Mouse (Mus musculus) G1E (cell line): ENCODE measurements at regions not wholly inside any gene's neighbourhood (a gene's known extent, or its start where the extent isn't known, plus 50 kb on each side); places are given as distances from the start of the nearest gene placed in this dataset.

Experiments used
- CTCF ChIP-seq: IDR thresholded peaks from 2 replicates; pipeline ENCODE4 v1.5.1; 2012; ENCODE audit warnings: low read depth, low read length, inconsistent platforms, mixed read lengths
- TAL1 ChIP-seq: conservative IDR thresholded peaks from 2 replicates; pipeline ENCODE4 v1.6.1; 2012; ENCODE audit warnings: low read depth, low read length, inconsistent platforms, mixed read lengths

GRCm38 (mm10) chr4:143051205-143051604 lies 161.6 kb downstream of the Prdm2 start:
- TF ChIP-seq CTCF (no peak), TAL1 (no peak)
